Mouse (Mus musculus) limb, embryonic 10.5 days (tissue): Measurements from ENCODE around the gene Cdh20. TPM values are rescaled to one million over a fixed set of nuclear protein-coding genes. Genes with fewer than 3 reads are reported as not detected.

Experiments
- DNase-seq: peaks from one replicate; pipeline ENCODE4 v3.0.0-alpha.2; 2017; ENCODE audit warnings: low spot score
- H3K27ac ChIP-seq: fragments of 300-500 bp; sonication (generic); 2 replicates; pipeline ENCODE4 v1.5.1; 2016; ENCODE audit warnings: mild to moderate bottlenecking
- H3K27me3 ChIP-seq: fragments of 300-500 bp; sonication (generic); 2 replicates; pipeline ENCODE4 v1.6.1; 2016; ENCODE audit warnings: low read depth, mild to moderate bottlenecking; ENCODE audit not compliant: poor library complexity, severe bottlenecking
- H3K36me3 ChIP-seq: fragments of 300-500 bp; sonication (generic); 2 replicates; pipeline ENCODE4 v1.6.1; 2016; ENCODE audit warnings: mild to moderate bottlenecking, moderate library complexity
- H3K4me1 ChIP-seq: fragments of 300-500 bp; sonication (generic); 2 replicates; pipeline ENCODE4 v1.6.1; 2016
- H3K4me3 ChIP-seq: fragments of 300-500 bp; sonication (generic); 2 replicates; pipeline ENCODE4 v1.5.1; 2016; ENCODE audit warnings: mild to moderate bottlenecking, moderate library complexity
- H3K9me3 ChIP-seq: fragments of 300-500 bp; sonication (generic); replicated peaks from 2 replicates; pipeline ENCODE4 v1.6.1; 2016; ENCODE audit warnings: mild to moderate bottlenecking
- WGBS: fragments of 180-500 bp; shearing (Covaris S2); methylation state at CpG from one replicate; pipeline ENCODE4 v1.1.7; 2016; 5-methylcytosine and 5-hydroxymethylcytosine counted together
- polyA plus RNA-seq: library from polyadenylated mRNA; unstranded; fragments of >200 nt; fragmentation: Nextera tagmentation; extraction: Ambion mirVana; gene quantifications from 2 replicates; pipeline ENCODE4 v1.2.1, GENCODE M21; 2016

Cdh20 gene
- polyA plus RNA-seq, 1 experiment from 2014 or later: 0.18 TPM

DNA sequence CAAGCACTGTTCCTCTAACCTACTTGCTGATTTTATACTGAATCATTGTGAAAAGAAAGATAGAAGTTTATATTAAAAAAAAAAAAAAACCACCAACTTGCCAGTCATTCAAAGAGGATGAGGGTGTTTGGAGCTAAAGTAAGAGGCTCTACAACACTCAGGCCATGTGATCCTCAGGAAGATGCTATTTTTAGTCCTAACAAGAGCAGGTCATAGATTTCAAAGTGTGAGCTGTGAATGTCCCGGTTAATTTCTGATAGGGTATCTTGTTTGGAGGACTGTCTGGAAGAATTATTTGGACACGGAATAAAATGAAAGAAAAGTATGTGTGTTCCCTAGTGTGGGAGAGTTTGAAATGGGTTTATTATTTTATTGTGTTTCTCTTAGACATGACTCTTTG is 49.2 kb downstream of the Cdh20 start:
- H3K9me3 ChIP-seq: no peaks in the 10 kb centered on the region
- no peak for DNase-seq
- 94% methylated on average over 2 of the region's 2 CpGs for WGBS
- H3K27ac ChIP-seq: no peak overlapping the region
- H3K36me3 ChIP-seq: no peaks in the 10 kb centered on the region
- no peak overlapping the region for H3K4me3 ChIP-seq
- H3K27me3 ChIP-seq: no peaks in the 10 kb centered on the region
- no peaks in the 10 kb centered on the region for H3K4me1 ChIP-seq

DNA sequence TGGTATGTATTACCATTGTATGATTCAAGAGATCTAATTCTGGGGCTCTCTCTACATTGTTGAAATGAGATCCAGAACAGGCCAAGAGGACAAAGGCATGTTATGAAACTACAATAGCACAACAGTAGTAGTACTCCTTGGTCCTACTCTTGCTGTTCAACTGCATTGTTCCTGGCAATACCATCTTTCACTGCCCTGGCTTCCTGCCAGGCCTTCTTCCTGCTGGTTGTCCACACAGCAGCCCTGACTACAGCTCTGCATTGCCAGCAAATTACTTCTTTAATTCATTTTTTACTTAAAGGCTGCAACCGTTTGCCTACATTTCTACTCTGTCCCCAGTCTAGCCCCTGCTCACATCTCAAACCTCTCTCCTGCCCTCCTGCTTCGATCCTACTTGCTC is 59.8 kb downstream of the Cdh20 start:
- Histone ChIP-seq H3K4me3 (no peak overlapping the region), H3K27me3 (no peaks in the 10 kb centered on the region), H3K27ac (no peak overlapping the region), H3K36me3 (no peaks in the 10 kb centered on the region), H3K9me3 (no peaks in the 10 kb centered on the region), H3K4me1 (no peaks in the 10 kb centered on the region)
- no peak for DNase-seq
- 96% methylated on average over 2 of the region's 2 CpGs for WGBS

DNA sequence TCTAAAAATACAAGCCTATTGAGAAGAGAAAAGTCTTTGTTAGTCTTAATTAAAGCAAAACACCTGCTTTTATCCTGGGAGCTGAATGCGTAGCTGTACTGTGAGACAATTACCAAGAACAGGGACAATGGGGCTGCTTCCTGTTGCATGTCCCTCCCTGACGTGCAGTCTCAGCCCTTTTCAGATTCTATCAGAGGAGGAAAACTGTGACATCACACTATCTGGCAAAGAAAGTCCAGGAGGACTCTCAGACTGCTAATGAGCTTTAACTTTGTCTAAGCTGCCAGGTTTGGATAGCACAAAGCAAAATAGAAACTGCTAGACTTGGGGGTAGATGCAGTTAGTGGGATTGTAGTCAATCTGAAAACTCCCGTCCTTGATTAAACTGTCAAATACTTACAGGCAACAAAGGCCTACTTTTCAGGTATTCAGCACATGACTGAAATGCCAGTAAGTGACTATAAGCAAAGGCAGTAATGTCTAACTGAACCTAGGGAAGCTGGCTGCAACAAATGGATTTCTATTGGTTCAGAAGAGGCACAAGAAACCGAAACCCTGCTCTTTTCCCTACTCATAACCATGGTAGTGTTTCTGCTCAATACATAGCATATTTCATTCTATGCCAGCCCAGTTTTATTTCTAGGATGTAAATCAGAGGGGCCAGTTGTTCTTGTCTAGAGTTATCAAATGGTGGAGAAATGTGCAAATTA is 70.0 kb downstream of the Cdh20 start:
- DNase-seq: no peak
- 81% methylated on average over 4 of the region's 4 CpGs for WGBS
- no peak overlapping the region for H3K4me3 ChIP-seq

DNA sequence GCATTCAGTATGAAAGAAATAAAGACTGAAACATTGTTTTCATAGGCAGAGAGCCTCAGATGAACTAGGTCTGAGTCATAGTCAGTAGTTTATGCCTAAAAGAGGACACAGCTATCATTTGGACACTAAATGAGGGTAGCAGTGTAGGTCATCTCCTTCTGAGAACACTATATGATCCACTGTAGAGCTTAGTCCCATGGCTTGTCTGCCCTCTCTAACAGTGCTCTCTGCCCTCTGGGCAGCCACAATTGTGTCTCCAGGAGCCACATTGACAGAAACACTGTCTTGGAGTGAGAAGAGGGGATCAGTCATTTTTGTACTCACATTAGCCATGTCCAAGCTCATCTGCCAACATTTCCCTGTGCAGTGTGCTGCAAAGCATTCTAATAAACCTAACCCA is 70.7 kb downstream of the Cdh20 start:
- Histone ChIP-seq H3K36me3 (no peaks in the 10 kb centered on the region), H3K9me3 (no peaks in the 10 kb centered on the region), H3K27ac (no peak overlapping the region), H3K27me3 (no peaks in the 10 kb centered on the region), H3K4me3 (no peak overlapping the region), H3K4me1 (no peaks in the 10 kb centered on the region)
- no peak for DNase-seq

More for the DNA sequence above, 70.0 kb downstream of the Cdh20 start:
- no peaks in the 10 kb centered on the region for H3K27me3 ChIP-seq
- no peaks in the 10 kb centered on the region for H3K4me1 ChIP-seq
- no peaks in the 10 kb centered on the region for H3K9me3 ChIP-seq
- no peak overlapping the region for H3K27ac ChIP-seq
- no peaks in the 10 kb centered on the region for H3K36me3 ChIP-seq

DNA sequence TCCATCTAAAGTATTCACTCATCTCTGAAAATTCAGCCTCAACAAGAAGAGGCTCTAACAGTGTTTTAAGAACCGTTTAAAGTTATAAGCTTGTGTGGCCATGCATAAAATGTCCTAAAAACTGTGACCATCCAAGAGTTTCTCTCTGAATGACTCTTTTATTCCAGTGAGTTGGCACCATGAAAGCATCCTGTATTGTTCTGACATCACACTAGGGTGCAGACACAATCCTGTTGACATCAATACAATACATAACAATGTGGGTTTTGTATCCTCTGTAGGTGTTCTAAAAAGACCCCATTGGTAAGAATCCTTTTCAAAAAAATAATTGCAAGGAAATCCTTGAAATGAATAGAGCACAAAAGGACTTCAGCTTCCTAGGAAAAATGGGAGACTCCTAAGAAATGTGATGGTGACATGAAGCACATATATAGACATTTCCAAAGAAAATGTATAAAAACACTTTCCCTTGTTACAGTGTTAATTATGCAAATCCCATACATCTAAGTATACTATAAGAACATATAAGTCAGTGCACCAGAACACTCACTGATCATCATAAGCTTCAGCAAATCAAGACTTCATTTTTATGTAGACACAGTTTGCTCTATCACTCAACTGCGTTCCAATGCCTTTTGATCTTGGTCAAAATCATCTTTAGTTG is 80.1 kb downstream of the Cdh20 start:
- Histone ChIP-seq H3K27ac (no peak overlapping the region), H3K27me3 (no peaks in the 10 kb centered on the region), H3K4me3 (no peak overlapping the region), H3K4me1 (no peaks in the 10 kb centered on the region), H3K36me3 (no peaks in the 10 kb centered on the region), H3K9me3 (no peaks in the 10 kb centered on the region)
- DNase-seq: no peak
- 79% methylated on average over 2 of the region's 2 CpGs for WGBS

DNA sequence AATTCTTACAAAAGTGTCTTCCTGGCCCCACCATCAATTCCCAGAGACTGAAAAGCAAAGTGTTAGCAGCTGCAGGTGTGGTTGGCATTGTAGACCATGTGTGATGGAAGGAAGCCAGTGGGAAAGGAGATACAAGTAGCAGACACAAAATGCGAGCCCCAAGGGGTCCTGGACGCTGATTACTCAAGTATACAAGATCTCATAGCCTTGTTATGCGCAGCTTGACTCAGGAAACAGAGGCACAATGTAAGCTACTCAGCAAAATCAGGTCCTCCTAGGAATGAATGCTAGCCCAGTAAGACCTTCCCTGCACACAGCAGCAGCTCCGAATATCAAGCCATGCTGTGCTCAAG is 80.6 kb downstream of the Cdh20 start:
- no peak for DNase-seq
- no peaks in the 10 kb centered on the region for H3K36me3 ChIP-seq
- no peaks in the 10 kb centered on the region for H3K27me3 ChIP-seq
- no peak overlapping the region for H3K27ac ChIP-seq
- H3K9me3 ChIP-seq: no peaks in the 10 kb centered on the region
- no peak overlapping the region for H3K4me3 ChIP-seq
- WGBS: 82% methylated on average over 4 of the region's 4 CpGs
- H3K4me1 ChIP-seq: no peaks in the 10 kb centered on the region

DNA sequence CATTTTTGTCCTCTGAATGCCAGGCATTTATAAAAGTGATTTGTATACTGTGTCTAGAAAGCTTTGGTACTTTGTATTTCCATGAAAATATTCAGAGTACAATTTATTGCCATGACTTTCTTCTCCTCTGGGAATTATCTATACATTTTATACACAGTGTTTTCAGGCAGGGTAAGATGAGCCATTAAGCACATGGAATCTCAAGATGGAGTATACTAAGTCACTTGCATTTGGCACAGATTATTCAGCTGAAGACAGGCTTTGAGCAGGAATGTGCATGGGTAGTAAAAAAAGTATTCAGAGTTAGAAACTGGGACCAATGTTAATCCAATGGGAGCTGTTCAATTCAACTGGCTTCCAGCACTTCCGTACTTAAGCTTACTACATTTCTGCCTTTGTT is 109.1 kb downstream of the Cdh20 start:
- H3K27me3 ChIP-seq: no peaks in the 10 kb centered on the region

DNA sequence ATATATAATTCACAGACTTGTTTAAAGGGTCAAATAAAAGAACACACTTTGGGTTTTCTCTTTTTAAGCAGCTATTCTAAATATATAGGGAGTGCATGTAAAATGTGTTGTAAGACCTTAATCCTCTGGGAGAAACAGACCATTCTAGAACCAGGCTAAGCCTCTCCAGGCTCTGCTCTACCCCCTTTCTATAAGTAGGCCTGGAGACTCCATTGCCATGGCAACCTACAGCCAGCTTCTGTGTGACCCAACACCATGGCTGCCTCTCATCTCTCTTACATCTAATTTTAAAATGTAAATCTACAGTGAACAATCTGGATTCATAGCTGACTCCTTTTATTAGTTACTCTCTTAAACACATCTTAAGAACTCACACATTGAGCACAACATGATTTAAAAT is 133.5 kb downstream of the Cdh20 start:
- no peaks in the 10 kb centered on the region for H3K27me3 ChIP-seq
- DNase-seq: no peak
- H3K36me3 ChIP-seq: no peaks in the 10 kb centered on the region
- no peak overlapping the region for H3K4me3 ChIP-seq
- H3K27ac ChIP-seq: no peak overlapping the region
- no peaks in the 10 kb centered on the region for H3K4me1 ChIP-seq
- H3K9me3 ChIP-seq: no peaks in the 10 kb centered on the region

More for the DNA sequence above, 109.1 kb downstream of the Cdh20 start:
- Histone ChIP-seq H3K36me3 (no peaks in the 10 kb centered on the region), H3K4me3 (no peak overlapping the region), H3K9me3 (no peaks in the 10 kb centered on the region), H3K27ac (no peak overlapping the region), H3K4me1 (no peaks in the 10 kb centered on the region)
- 86% methylated on average over 1 of the region's 1 CpGs for WGBS
- no peak for DNase-seq

DNA sequence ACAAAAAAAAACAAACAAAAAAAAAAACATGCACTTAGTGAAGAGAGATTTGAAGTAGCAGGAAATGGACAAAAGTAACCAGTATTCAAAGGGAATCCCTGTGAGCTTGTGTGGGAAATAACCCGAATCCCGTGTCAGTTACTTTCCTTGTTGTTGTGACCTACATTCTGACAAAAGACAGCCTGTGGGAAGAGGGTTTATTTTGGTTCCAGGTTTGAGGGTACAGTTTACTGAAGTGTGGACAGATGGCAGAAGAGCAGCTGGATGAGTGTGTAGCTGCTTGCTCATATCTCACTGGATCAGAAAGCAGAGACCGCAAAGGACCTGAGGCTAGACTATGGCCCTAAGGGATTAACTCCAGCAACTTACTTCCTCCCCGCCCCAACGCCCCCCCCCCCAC is 135.1 kb downstream of the Cdh20 start:
- H3K9me3 ChIP-seq: no peaks in the 10 kb centered on the region
- no peak overlapping the region for H3K27ac ChIP-seq
- no peaks in the 10 kb centered on the region for H3K27me3 ChIP-seq
- no peaks in the 10 kb centered on the region for H3K36me3 ChIP-seq
- no peaks in the 10 kb centered on the region for H3K4me1 ChIP-seq
- no peak overlapping the region for H3K4me3 ChIP-seq
- WGBS: 78% methylated on average over 5 of the region's 5 CpGs
- no peak for DNase-seq

DNA sequence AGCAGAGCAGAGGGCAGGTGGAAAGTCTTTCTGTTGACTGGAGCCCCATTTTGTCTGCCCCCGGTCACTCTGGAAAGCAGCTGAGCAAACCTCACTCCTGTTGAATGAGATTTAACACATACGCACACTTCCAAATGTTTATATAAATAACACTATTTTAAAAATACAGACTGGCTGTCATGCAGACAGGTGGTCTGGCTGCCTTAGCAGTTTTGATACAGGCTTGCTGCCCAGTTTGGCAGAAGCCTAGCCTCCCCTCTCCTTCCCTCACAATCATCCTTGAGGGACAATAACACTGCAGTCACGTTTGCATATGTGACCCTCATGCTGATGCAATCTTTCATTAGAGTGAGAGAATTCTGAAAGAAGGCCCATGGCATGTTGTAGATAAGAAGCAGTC is 144.1 kb downstream of the Cdh20 start:
- no peak for DNase-seq
- Histone ChIP-seq H3K27me3 (no peaks in the 10 kb centered on the region), H3K4me1 (no peaks in the 10 kb centered on the region), H3K27ac (no peak overlapping the region), H3K4me3 (no peak overlapping the region), H3K36me3 (no peaks in the 10 kb centered on the region), H3K9me3 (no peaks in the 10 kb centered on the region)
- 73% methylated on average over 3 of the region's 3 CpGs for WGBS

DNA sequence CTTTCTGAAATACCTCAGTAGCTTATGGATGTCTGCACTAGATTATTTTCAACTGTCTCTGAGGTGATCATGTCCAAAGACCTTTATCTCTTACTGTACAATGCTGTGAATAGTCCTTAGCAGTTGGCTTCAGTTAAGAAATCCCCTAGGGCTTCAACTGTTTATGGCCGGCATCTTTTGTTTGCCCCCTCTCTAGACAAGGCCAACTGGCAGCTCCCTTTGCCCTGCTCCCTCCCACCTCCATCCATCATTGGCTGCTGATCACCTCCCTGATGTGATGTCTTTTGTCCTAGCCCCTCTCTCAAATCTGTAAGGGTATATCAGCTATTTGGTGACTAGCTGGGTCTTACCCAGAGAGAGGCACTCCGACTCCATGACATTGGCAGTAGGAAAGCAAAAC is 148.2 kb downstream of the Cdh20 start:
- DNase-seq: no peak
- H3K27me3 ChIP-seq: no peaks in the 10 kb centered on the region
- WGBS: 75% methylated on average over 2 of the region's 2 CpGs
- no peak overlapping the region for H3K4me3 ChIP-seq
- H3K36me3 ChIP-seq: no peaks in the 10 kb centered on the region
- no peak overlapping the region for H3K27ac ChIP-seq
- H3K9me3 ChIP-seq: no peaks in the 10 kb centered on the region
- no peaks in the 10 kb centered on the region for H3K4me1 ChIP-seq

DNA sequence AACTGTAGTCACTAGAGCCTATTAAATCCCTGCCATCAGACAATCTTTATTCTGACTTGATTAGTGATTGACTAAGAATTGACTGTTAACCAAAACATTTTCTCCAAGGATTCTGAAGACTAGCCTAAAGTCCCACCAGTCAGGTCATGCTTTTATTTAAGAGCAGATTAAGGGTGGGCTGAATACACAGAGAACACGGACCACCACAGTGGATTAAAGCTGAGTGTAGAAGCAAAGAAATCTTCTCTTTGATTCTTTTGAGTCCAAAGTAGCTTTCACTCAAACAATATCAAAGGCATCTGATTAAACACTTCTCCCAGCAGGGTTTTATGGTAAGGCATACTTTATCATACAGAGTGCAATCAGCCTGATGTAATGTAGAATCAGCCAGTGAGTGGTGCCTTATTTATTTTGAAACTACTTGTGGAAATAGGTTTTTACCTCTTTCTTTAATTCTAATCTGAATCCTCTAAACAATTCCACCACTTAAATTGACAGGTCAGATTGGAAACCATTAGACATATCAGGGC is 149.0 kb downstream of the Cdh20 start:
- no peaks in the 10 kb centered on the region for H3K27me3 ChIP-seq
- H3K4me1 ChIP-seq: no peaks in the 10 kb centered on the region
- no peak overlapping the region for H3K4me3 ChIP-seq
- no peaks in the 10 kb centered on the region for H3K9me3 ChIP-seq
- no peak overlapping the region for H3K27ac ChIP-seq
- WGBS: 58% methylated on average over 1 of the region's 1 CpGs
- no peak for DNase-seq
- H3K36me3 ChIP-seq: no peaks in the 10 kb centered on the region

DNA sequence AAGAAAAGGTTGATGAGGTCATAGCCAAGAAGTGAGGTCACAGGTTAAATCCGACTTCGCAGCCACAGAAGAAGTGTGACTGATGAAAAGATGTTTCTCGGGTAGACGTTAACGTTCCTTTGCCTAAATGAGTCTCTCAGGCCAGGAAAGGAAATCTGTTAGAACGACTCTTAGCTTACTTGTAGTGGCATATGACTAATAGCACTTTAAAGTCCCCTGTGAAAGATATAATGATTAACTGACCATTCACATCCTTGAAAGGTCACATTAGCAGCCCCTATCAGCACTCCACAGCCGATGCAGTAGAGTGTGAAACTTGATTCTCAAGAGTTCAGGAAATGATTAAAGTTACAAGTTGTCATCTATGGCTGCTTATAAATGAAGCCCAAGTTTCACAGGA is 164.7 kb downstream of the Cdh20 start:
- no peak overlapping the region for H3K27ac ChIP-seq
- H3K4me1 ChIP-seq: peaks cover 7% of the 10 kb centered on the region
- DNase-seq: no peak
- no peak overlapping the region for H3K4me3 ChIP-seq
- 7% methylated on average over 7 of the region's 7 CpGs for WGBS
- no peaks in the 10 kb centered on the region for H3K27me3 ChIP-seq
- no peaks in the 10 kb centered on the region for H3K9me3 ChIP-seq
- H3K36me3 ChIP-seq: no peaks in the 10 kb centered on the region

DNA sequence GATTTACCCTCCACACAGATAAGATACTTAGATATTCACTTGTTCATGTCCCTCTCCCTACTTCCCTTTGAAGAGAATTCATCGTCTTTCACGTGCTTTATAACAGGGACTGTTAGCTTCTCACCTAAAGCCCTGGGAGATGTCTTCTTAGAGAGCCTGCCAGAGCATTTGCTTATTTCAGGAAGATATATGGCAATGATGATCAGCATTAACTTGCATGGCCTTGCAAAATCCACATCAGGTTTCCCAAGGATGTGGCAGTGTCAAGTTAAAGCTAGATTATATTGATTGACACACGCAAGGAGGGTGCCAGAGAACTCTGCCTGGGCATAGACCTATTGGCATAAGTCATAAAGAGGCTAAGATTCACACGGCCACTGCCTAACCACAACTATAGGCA is 168.6 kb downstream of the Cdh20 start:
- Histone ChIP-seq H3K27me3 (no peaks in the 10 kb centered on the region), H3K27ac (no peak overlapping the region), H3K36me3 (no peaks in the 10 kb centered on the region), H3K4me3 (no peak overlapping the region), H3K4me1 (peaks cover 7% of the 10 kb centered on the region), H3K9me3 (no peaks in the 10 kb centered on the region)
- 88% methylated on average over 4 of the region's 4 CpGs for WGBS
- DNase-seq: no peak
